Mouse (Mus musculus) bone marrow macrophage, adult 2 months (primary cell): ENCODE data around the gene Rhoj.

Experiments
- CTCF ChIP-seq: IDR thresholded peaks from 2 replicates; pipeline ENCODE4 v1.5.1; 2012; ENCODE audit warnings: low read depth, mild to moderate bottlenecking, low read length, moderate library complexity
- POLR2A ChIP-seq: IDR thresholded peaks from 2 replicates; pipeline ENCODE4 v1.6.1; 2012; ENCODE audit warnings: mild to moderate bottlenecking, low read depth, low read length, borderline replicate concordance

DNA sequence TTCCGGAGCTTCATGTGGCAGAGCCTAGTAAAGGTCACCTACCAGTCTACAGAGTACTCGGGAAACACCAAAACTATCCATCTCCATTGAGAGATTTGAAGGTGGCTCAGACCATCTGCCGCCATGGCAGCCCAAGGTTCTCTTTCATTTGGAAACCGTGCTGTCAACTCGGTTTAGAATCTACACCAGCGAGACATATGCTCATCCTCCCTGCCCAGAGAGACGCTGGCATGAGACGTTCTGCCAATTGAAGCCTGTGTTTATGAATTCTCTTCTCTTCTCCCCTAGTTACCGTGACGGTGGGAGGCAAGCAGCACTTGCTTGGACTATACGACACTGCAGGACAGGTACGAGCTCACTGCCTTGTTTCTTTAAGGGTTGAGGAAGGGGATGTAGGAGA is 66.9 kb downstream of the Rhoj start:
- TF ChIP-seq CTCF (no peak), POLR2A (no peak)
